ENCODE assay signal across 1 mouse cellular context in the genomic region with DNA sequence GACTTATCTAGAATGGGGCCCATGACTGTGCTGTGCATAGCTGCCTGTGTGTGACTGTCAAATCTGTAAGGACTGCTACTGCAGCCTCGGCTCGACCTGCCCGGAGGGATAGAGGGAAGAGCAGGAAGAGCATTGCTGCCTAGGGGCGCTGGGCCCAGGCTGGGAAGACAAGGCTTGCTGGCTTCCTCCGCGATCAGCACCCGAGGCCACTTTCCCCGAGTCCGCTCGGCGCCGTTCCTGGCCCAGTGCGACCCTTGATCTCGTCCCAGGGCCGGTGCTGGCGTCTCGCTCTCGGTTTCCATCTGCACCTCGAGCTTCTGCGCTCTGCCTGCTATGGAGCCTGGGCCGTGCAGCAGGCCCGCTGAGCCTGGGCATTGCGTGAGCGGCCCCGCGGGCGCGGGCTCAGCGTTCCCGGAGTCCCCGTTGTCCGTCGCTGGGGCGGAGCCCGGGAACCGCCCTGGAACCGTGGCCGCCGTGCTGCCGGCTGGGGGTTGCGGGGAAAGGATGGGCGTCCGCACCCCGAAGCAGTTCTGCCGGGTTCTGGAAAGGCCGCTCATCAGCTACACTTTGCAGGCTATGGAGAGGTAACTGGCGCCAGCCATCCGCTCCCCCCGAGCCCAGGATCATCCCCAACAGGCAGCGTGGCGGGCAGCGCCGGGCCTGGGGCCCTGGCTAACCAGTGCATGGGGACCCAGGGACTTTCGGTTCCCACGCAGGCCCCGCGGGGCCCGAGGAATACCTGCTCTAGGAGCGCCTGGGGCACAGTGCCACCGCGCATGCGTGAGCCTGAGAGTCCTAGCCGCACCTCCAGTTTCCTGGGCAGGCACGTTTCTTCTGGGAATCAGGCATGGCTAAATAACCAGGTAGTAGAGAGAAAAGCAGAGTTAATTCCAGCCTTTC.
TF ChIP-seq lines count a peak whose summit lies in the region.

A gene (plus strand): TSS at position 10 of the 900 bp plus-strand sequence.
A gene (minus strand): TSS at position 741 of the 900 bp plus-strand sequence.

TF ChIP-seq in MEL, 35 proteins besides CTCF, POLR2A, EP300 and RAD21 (continued from another document):
- TF ChIP-seq MYC (IDR thresholded peaks at IDR 0.05; ENCODE audit: low read depth, low read length): peak; percentile 73; the same call in 1 of the 2 replicates
- TF ChIP-seq NRF1 (IDR thresholded peaks at IDR 0.05; ENCODE audit: insufficient read depth, low read depth, low read length, poor library complexity, severe bottlenecking): peak; percentile 96
- TF ChIP-seq MYB (IDR thresholded peaks at IDR 0.05; ENCODE audit: low read depth, low read length): no peak
- TF ChIP-seq JUND (IDR thresholded peaks at IDR 0.05; ENCODE audit: low read depth, low read length): no peak
- TF ChIP-seq ELF1 (IDR thresholded peaks at IDR 0.05; ENCODE audit: low read depth, low read length): 0 out of 2 replicates have a peak, but pooled peaks have one; percentile 32
